Mouse (Mus musculus) cerebellum, adult 2 months (tissue): Measurements from ENCODE around the gene Armc12. TPM values are rescaled to one million over a fixed set of nuclear protein-coding genes. Genes with fewer than 3 reads are reported as not detected.

ENCODE experiments used
- DNase-seq, 2 experiments: peaks; one replicate each; pipeline ENCODE4 v3.0.0; 2021
- H3K27ac ChIP-seq: fragments of 200-500 bp; 2 replicates; pipeline ENCODE4 v1.5.1; 2012; ENCODE audit warnings: low read length, control low read depth, inconsistent platforms; ENCODE audit not compliant: insufficient read depth
- H3K27me3 ChIP-seq: fragments of 200-500 bp; 2 replicates; pipeline ENCODE4 v1.6.1; 2012; ENCODE audit warnings: inconsistent platforms, mild to moderate bottlenecking, low read length, moderate library complexity; ENCODE audit not compliant: control insufficient read depth, insufficient read depth
- H3K4me1 ChIP-seq: fragments of 200-500 bp; 2 replicates; pipeline ENCODE4 v1.6.1; 2011; ENCODE audit warnings: low read length; ENCODE audit not compliant: control insufficient read depth, insufficient read depth
- H3K4me3 ChIP-seq: fragments of 200-500 bp; replicated peaks from 2 replicates; pipeline ENCODE3; 2011; ENCODE audit warnings: mild to moderate bottlenecking, low read depth, low read length, control low read depth; ENCODE audit not compliant: insufficient read depth
- CTCF ChIP-seq: fragments of 200-500 bp; IDR thresholded peaks from 2 replicates; pipeline ENCODE4 v1.5.1; 2011; ENCODE audit warnings: low read depth, mild to moderate bottlenecking, control low read depth, low read length, moderate library complexity, borderline replicate concordance; ENCODE audit not compliant: insufficient read depth
- POLR2A ChIP-seq: fragments of 200-500 bp; IDR thresholded peaks from 2 replicates; pipeline ENCODE4 v1.6.1; 2011; ENCODE audit warnings: low read length, control low read depth, borderline replicate concordance; ENCODE audit not compliant: insufficient read depth
- WGBS: fragments of 180-500 bp; shearing (Covaris S2); methylation state at CpG from one replicate; pipeline ENCODE4 v1.1.7; 2018; 5-methylcytosine and 5-hydroxymethylcytosine counted together
- polyA plus RNA-seq: library from polyadenylated mRNA; depleted of rRNA; stranded (reverse); fragments of >200 nt; gene quantifications from 2 replicates; pipeline ENCODE4 v1.2.3, GENCODE M21; 2012

Armc12 gene
- polyA plus RNA-seq, 1 experiment = not detected

GRCm38 (mm10) chr17:28507496-28507895 is 23.1 kb upstream of the Armc12 start:
- Histone ChIP-seq H3K27ac (no peak overlapping the region), H3K27me3 (no peaks in the 10 kb centered on the region), H3K4me3 (no peak overlapping the region), H3K4me1 (no peaks in the 10 kb centered on the region)
- TF ChIP-seq POLR2A (no peak), CTCF (no peak)
- no peak for DNase-seq
- WGBS = 48% methylated on average over 5 of the region's 5 CpGs

- H3K27me3 ChIP-seq = no peaks in the 10 kb centered on the region
- WGBS = 16% methylated on average over 28 of the region's 28 CpGs
- no peak overlapping the region for H3K27ac ChIP-seq
- no peaks in the 10 kb centered on the region; the same call in 1 of the 2 replicates for H3K4me1 ChIP-seq
- H3K4me3 ChIP-seq = no peak overlapping the region
- DNase-seq = no peak
- TF ChIP-seq POLR2A (no peak), CTCF (no peak)
These were observed 19.9 kb upstream of the Armc12 start for GRCm38 (mm10) chr17:28510445-28511342.

- 55% methylated on average over 9 of the region's 9 CpGs for WGBS
- no peak for DNase-seq
- Histone ChIP-seq H3K27me3 (no peaks in the 10 kb centered on the region), H3K4me3 (no peak overlapping the region), H3K27ac (no peak overlapping the region), H3K4me1 (no peaks in the 10 kb centered on the region; the same call in 1 of the 2 replicates)
- TF ChIP-seq POLR2A = no peak
- TF ChIP-seq CTCF = no peak
These were observed 18.7 kb upstream of the Armc12 start for GRCm38 (mm10) chr17:28511616-28512541.

GRCm38 (mm10) chr17:28512696-28513095 is 17.9 kb upstream of the Armc12 start:
- WGBS = 30% methylated on average over 6 of the region's 6 CpGs
- TF ChIP-seq POLR2A (no peak), CTCF (no peak)
- H3K27me3 ChIP-seq = no peaks in the 10 kb centered on the region
- no peak overlapping the region for H3K27ac ChIP-seq
- no peak for DNase-seq
- no peaks in the 10 kb centered on the region; the same call in 1 of the 2 replicates for H3K4me1 ChIP-seq
- no peak overlapping the region for H3K4me3 ChIP-seq

- no peak for DNase-seq
- no peak for TF ChIP-seq CTCF
- TF ChIP-seq POLR2A = no peak
- Histone ChIP-seq H3K27me3 (no peaks in the 10 kb centered on the region), H3K4me3 (no peak overlapping the region), H3K27ac (no peak overlapping the region), H3K4me1 (no peaks in the 10 kb centered on the region; the same call in 1 of the 2 replicates)
- WGBS = 85% methylated on average over 1 of the region's 1 CpGs
These were observed 17.3 kb upstream of the Armc12 start for GRCm38 (mm10) chr17:28513337-28513736.

- no peak for DNase-seq
- Histone ChIP-seq H3K27ac (no peak overlapping the region), H3K4me1 (no peaks in the 10 kb centered on the region; the same call in 1 of the 2 replicates), H3K4me3 (no peak overlapping the region), H3K27me3 (no peaks in the 10 kb centered on the region)
- WGBS = 76% methylated on average over 7 of the region's 7 CpGs
- TF ChIP-seq CTCF (no peak), POLR2A (no peak)
These were observed 16.8 kb upstream of the Armc12 start for GRCm38 (mm10) chr17:28513844-28514243.

- no peak overlapping the region for H3K4me3 ChIP-seq
- WGBS = 76% methylated on average over 5 of the region's 5 CpGs
- H3K27ac ChIP-seq = no peak overlapping the region
- no peaks in the 10 kb centered on the region; the same call in 1 of the 2 replicates for H3K4me1 ChIP-seq
- TF ChIP-seq CTCF (no peak), POLR2A (no peak)
- DNase-seq = no peak
- H3K27me3 ChIP-seq = no peaks in the 10 kb centered on the region
These were observed 16.1 kb upstream of the Armc12 start for GRCm38 (mm10) chr17:28514555-28514954.

- 71% methylated on average over 10 of the region's 10 CpGs for WGBS
- TF ChIP-seq POLR2A (no peak), CTCF (no peak)
- Histone ChIP-seq H3K4me3 (no peak overlapping the region), H3K4me1 (no peaks in the 10 kb centered on the region; the same call in 1 of the 2 replicates), H3K27ac (no peak overlapping the region), H3K27me3 (no peaks in the 10 kb centered on the region)
- no peak for DNase-seq
These were observed 14.9 kb upstream of the Armc12 start for GRCm38 (mm10) chr17:28515431-28516341.
